Comparison of ENCODE assay signal across 10 mouse cellular contexts in the genomic region with DNA sequence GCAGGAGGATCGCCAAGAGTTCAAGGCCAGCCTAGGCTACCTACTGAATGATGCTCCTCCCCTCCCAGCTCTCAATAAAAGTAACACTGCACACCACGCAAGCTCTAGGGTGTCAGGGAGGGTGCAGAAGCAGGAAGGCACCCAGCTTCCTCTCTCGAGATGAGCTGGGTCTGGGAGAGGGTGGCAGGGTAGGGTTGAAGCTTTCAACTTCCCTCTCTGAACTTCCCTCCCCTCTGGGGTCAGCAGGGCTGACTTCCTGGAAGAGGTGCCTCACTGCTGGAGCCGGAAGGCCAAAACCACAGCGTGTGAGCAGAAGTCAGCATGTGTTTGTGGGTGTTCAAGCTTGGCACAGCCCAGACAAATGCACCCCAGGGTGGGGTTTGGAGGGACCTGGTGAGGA. TPM values are rescaled to one million over a fixed set of nuclear protein-coding genes. Genes with fewer than 3 reads are reported as not detected.
DNase-seq lines count a peak whose midpoint lies in the region; ATAC-seq lines count a peak whose summit lies in the region.
"Had no signal": no experiment of that assay in that cellular context is flagged by ENCODE, and none has a peak within 500 bp of the region (broad histone marks: within the 10 kb centered on the region; RNA-seq: fewer than 3 reads in every experiment).

No protein-coding gene starts in this region.

- peaks cover 39% of the 10 kb centered on the region for H3K36me3 ChIP-seq in midbrain, embryonic 13.5 days
- peaks cover 9% of the 10 kb centered on the region for H3K36me3 ChIP-seq in midbrain, embryonic 15.5 days (replicated peaks)

- no peaks in the 10 kb centered on the region for H3K9me3 ChIP-seq in midbrain, embryonic 13.5 days
- H3K9me3 ChIP-seq in midbrain, embryonic 15.5 days, result no peaks in the 10 kb centered on the region
- H3K9me3 ChIP-seq: embryonic facial prominence, embryonic 12.5 days; neural tube, embryonic 13.5 days had no signal

- H3K4me3 ChIP-seq in midbrain, embryonic 13.5 days (replicated peaks), result no peak overlapping the region
- no peak overlapping the region for H3K4me3 ChIP-seq in midbrain, embryonic 15.5 days
- H3K4me3 ChIP-seq: embryonic facial prominence, embryonic 12.5 days; neural tube, embryonic 13.5 days had no signal

- WGBS in midbrain, embryonic 13.5 days, result 83% methylated on average over 5 of the region's 5 CpGs
- 82% methylated on average over 5 of the region's 5 CpGs for WGBS in midbrain, embryonic 15.5 days

- H3K4me1 ChIP-seq in midbrain, embryonic 13.5 days (replicated peaks), result peaks cover 32% of the 10 kb centered on the region
- H3K4me1 ChIP-seq in midbrain, embryonic 15.5 days, result peaks cover 23% of the 10 kb centered on the region

- DNase-seq in adrenal gland, postnatal 14 days, result peak; percentile 42
- DNase-seq in adrenal gland, adult 18-20 months (ENCODE audit: low spot score in 2 of 2), result no peak
- DNase-seq in lung, postnatal 4 days, result peak; percentile 80 to 84
- peak; percentile 78 for DNase-seq in thymus, postnatal 14 days
- DNase-seq in ovary, adult 18-20 months (ENCODE audit: low spot score), result no peak

- no peaks in the 10 kb centered on the region for H3K27me3 ChIP-seq in midbrain, embryonic 13.5 days
- H3K27me3 ChIP-seq in midbrain, embryonic 15.5 days (replicated peaks), result no peaks in the 10 kb centered on the region
- H3K27me3 ChIP-seq: neural tube, embryonic 13.5 days had no signal

- no peak overlapping the region for H3K9ac ChIP-seq in midbrain, embryonic 13.5 days (replicated peaks)
- H3K9ac ChIP-seq in midbrain, embryonic 15.5 days, result no peak overlapping the region
- H3K9ac ChIP-seq: embryonic facial prominence, embryonic 12.5 days; neural tube, embryonic 13.5 days had no signal

- H3K27ac ChIP-seq in midbrain, embryonic 13.5 days, result 0 out of 2 replicates have a peak overlapping the region, but pooled peaks have one; percentile 12
- H3K27ac ChIP-seq in midbrain, embryonic 15.5 days, result no peak overlapping the region

- H3K4me2 ChIP-seq in midbrain, embryonic 13.5 days (replicated peaks), result no peak overlapping the region
- no peak overlapping the region for H3K4me2 ChIP-seq in midbrain, embryonic 15.5 days
- H3K4me2 ChIP-seq: embryonic facial prominence, embryonic 12.5 days; neural tube, embryonic 13.5 days had no signal

- no peak for ATAC-seq in midbrain, embryonic 13.5 days
- no peak for ATAC-seq in midbrain, embryonic 15.5 days (replicated peaks)
- no peak for ATAC-seq in frontal cortex, adult (ENCODE audit: low TSS enrichment)

RNA-seq across cellular contexts. Expression of a gene that starts 10.6 kb away (rescaled TPM):
- 13.7 and 26.8 TPM in 2 replicates for total RNA-seq in adrenal gland, postnatal 14 days (2021)
- 10 to 100 TPM in 1 of 2 experiments, 1 to 10 TPM in 1; 9.8 to 12.3 TPM for total RNA-seq in adrenal gland, adult 18-20 months (2021)
- polyA plus RNA-seq in midbrain, embryonic 13.5 days (2015; fragmentation: Nextera tagmentation; extraction: Ambion mirVana), result 25.0 and 25.7 TPM in 2 replicates
- polyA plus RNA-seq in midbrain, embryonic 15.5 days (2015; fragmentation: Nextera tagmentation; extraction: Ambion mirVana), result 20.4 and 21.8 TPM in 2 replicates

RNA-seq across cellular contexts. Expression of a gene that starts 31.1 kb away (rescaled TPM):
- total RNA-seq in adrenal gland, postnatal 14 days (2021), result 72.5 and 83.6 TPM in 2 replicates
- total RNA-seq in adrenal gland, adult 18-20 months (2021), result 10 to 100 TPM; 26.5 to 70.6 TPM
- 53.6 and 76.6 TPM in 2 replicates for polyA plus RNA-seq in midbrain, embryonic 13.5 days (2015; fragmentation: Nextera tagmentation; extraction: Ambion mirVana)
- polyA plus RNA-seq in midbrain, embryonic 15.5 days (2015; fragmentation: Nextera tagmentation; extraction: Ambion mirVana), result 80.3 and 84.2 TPM in 2 replicates

RNA-seq across cellular contexts. Expression of a gene that starts 52.8 kb away (rescaled TPM):
- total RNA-seq in adrenal gland, postnatal 14 days (2021), result not detected in 2 replicates
- total RNA-seq in adrenal gland, adult 18-20 months (2021), result not detected
- polyA plus RNA-seq in midbrain, embryonic 13.5 days (2015; fragmentation: Nextera tagmentation; extraction: Ambion mirVana), result not detected in 2 replicates
- polyA plus RNA-seq in midbrain, embryonic 15.5 days (2015; fragmentation: Nextera tagmentation; extraction: Ambion mirVana), result 0.41 TPM in 1 of 2 replicates, not detected in the other
- polyA plus RNA-seq: neural tube, embryonic 13.5 days had no signal

Comparison
In these comparisons a context has a peak if more than half of its experiments do, and no peak if none do; other contexts are left out.
1. DNase-seq: peak in adrenal gland, postnatal 14 days (single experiment), lung, postnatal 4 days (2 of 2) and thymus, postnatal 14 days (single experiment); none in adrenal gland, adult 18-20 months (0 of 2) and ovary, adult 18-20 months (single experiment).